Mouse (Mus musculus) layer of hippocampus, postnatal 10 days (tissue): ENCODE results near the gene Ssx2ip. TPM values are rescaled to one million over a fixed set of nuclear protein-coding genes. Genes with fewer than 3 reads are reported as not detected.

Experiments used
- DNase-seq, 2 experiments: peaks; one replicate each; pipeline ENCODE4 v3.0.0; 2021; ENCODE audit warnings: low spot score in 2 of 2
- total RNA-seq, 2 experiments: library from RNA; stranded (reverse); gene quantifications; 2 replicates each; pipeline ENCODE4 v1.2.3; 2021

Gene Ssx2ip
- total RNA-seq, 2 experiments from 2014 or later, result 191 to 199 TPM

DNA sequence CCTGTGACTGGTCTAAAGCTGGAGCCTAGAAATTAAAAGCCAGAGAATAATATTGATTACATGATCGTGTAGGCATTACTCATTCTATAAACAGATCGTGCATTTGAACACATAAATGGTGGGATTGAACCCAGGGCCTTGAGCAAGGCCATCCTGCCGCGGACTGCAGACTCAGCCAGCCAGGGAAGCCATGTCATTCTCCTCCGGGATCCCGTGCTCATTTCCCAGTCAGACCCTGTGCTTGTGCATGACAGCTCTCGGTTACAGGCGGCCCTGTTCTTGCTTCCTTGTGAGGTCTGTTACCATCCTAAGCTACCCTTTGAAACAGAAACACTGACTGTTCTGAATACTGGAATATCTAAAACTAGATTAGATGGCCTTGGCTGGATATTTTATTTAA lies 30.2 kb downstream of the Ssx2ip start:
- no peak for DNase-seq

DNA sequence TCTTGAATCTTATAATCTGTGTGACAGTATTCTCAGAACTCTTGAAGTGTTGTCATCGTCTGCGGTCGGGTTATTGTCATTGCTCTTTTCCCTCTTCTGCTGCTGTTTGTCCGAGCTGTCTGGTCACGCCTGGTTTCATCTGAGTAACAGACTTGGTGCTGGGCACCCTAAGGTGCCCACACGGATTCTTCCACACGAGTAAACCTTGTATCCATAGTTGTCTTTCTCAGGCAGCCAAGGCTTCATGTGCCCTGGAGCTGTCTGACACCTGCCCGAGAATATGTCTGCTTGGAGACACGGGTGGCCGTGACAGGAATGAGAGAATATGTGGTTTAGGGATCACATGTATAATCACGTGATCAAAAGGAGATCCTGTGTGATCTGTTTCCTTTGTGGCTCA lies 31.1 kb downstream of the Ssx2ip start:
- no peak for DNase-seq

DNA sequence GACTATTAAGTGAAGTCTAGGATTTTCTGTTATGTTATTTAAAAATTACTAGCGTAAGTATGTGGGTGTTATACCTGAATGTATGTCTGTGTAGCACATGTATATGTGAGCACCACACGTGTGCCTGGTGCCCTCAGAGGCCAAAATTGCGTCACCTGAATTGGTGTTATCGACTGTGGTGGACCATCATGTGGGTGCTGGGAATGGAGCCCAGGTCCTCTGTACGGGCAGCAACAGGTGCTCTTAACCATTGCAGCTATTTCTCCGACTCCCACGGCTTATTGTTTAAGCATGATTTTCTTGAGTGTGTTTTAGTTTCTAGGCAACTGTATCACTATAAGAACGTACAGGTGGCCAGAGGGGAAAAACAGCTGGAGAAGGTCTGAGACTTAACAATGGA lies 31.7 kb downstream of the Ssx2ip start:
- no peak for DNase-seq

DNA sequence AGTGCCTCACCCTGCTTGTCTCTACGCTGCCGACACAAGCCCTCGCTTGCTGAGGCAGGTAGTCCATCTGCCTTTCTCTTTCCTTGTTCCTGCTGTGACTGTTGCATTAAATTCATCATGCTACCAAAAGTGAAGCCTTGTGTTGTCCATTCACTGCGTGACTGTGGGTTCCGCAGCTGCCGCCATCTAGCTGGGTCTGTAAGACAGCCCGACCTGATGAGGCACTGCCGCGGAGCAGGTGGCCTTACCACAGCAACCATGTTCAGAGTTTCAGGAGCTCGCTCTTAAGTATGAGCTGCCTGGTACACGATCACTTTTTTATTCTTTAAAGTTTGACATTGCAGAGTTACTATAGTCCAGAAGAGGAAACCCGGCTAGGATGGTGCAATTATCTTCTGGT lies 35.6 kb downstream of the Ssx2ip start:
- DNase-seq, result no peak

DNA sequence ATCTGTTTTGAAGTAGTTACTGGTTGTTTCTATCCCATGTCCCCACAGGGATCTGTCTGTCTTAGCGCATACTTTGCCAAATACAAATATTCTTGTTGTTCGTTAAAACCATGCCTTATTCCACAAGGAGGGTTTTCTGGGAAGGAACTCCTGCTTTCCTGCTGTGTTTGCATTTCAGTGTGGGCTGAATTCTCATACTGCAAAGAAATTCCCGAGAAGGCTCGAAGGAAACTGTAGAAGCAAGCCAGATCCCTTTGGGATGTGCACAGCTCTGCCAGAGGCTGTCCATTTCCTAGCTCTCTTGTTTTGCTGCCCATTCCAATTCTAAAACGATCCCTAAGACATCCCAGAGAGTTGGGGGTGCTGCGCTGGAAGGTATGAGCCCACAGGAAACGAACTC lies 36.0 kb downstream of the Ssx2ip start:
- DNase-seq, result no peak

DNA sequence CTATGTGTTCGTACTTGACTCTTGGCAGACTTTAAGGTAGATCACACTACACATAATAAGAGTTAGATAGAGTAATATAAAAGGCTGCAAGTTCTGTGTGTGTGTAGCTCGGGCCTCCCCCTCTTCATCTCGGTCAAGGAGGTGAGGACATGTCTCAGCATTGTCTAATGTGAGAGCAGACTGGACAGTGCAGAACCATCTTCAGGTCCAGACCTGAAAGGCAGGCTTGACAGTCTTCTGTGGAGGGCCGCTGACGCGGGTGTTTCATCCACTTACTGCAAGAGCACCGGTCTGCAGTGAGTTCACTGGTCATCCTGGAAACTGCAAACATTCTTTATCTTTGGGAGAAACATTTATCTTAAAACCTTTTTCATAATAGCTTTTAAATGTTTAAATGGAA lies 38.0 kb downstream of the Ssx2ip start:
- DNase-seq, result no peak

DNA sequence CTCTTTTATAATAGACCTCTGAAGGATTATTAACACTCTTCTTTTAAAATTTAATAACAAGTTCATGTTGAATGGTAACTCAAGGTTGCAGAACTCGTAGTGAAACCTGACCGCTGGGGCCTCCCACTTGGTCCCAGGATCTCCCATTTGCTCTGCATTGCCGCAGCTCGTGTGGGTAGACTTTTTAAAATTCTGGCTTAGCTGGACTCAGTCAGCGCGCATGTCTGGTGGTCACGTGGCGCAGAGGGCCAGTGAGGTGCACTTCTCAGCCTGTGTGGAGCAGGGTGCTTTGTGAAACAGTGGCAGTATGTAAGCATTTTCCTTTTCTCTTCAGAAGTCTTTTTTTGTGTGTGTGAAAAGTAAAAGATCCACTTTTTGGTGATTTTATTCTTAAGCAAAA lies 38.5 kb downstream of the Ssx2ip start:
- DNase-seq, result no peak

DNA sequence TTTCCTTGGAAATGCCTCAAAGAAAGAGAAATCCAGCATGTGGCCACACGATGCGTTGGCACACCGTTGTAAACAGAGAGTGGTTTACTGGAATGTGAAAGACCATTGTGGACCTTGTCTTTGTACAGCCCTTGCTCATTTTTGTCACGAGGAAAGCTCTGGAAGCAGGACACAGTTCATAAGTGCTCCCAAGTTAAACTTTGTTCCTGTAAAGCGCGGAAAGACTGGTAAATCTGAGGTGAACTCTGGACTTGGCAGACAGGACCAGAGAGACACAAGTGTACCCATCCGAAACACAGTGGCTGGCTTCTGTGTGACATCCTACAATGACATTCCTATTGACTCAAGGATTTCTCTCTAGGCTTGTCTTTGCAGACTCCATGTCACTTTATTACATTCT lies 38.9 kb downstream of the Ssx2ip start:
- DNase-seq, result no peak

DNA sequence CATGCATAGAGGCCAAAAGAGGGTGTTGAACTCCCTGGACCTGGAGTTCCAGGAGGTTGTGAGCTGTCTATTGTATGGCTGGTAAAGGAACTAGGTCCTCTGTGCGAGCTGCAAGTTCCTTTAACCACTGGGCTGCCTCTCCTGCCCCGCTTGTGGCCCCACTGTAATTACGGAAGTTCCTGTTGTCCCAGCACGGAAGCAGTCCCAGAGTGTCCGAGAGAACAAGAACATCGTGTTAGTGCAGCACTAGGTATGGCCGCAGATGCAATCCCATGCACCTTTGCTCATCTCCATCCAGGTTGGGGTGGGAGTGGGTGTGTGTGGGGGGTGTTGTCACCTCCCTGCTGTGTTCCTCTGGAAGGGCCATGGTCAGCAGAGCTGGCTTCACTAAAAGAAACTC lies 40.4 kb downstream of the Ssx2ip start:
- DNase-seq, result no peak

DNA sequence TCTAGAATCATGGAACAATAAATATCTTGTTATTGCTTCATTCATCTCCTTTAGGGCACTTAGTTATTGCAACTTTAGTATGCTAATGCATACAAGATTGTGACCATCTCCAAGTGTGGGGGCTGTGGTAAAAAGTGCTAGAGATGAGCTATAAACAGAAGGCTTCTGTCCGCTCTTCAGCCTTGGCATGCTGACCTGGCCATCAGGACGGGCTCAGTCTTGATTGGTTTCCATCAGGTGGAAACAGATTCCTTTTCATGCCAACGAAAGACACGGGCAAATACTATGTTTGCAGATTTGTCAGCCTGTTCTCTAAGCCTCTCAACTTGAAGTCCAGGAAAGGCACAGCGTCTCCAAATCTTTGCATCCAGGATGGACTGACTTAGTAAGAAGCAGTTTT lies 42.7 kb downstream of the Ssx2ip start:
- no peak for DNase-seq

DNA sequence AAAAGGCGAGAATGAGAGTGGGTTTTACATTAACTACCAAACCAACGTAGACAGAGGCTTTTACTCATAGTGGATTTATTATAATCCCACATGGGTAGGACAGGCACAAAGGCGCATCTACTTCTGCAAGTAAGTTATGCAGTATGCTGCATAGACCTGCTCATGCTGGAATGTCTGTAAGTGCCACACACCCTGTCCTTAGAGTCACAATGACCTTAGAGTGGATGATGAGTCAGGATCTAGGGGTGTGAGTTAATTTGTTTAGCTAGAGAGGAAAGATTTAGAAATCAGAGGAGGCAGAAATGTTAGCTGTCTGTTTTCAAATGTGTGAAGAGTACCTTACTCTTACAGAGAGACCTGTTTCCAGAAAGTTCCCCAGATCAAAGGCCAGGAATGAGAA lies 43.2 kb downstream of the Ssx2ip start:
- no peak for DNase-seq

DNA sequence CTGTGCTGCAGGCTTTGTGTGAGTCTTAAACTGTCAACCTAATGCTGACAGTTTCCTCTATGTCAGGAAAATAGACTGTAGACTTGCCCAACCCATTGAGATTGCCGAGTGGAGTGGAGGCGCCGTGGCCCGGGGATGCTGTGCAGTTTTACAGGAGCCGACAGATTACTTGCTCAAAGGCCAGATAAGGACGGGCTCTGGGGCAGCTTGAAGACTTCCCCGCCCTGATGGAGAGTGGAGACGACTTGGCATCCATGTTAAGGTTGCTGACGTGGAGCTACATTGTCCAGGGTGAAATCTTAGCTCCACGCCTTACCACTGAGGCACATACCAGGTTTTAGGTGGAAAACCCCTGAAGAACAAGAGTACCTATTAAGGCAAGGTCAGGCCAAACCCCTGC lies 43.9 kb downstream of the Ssx2ip start:
- DNase-seq, result no peak

DNA sequence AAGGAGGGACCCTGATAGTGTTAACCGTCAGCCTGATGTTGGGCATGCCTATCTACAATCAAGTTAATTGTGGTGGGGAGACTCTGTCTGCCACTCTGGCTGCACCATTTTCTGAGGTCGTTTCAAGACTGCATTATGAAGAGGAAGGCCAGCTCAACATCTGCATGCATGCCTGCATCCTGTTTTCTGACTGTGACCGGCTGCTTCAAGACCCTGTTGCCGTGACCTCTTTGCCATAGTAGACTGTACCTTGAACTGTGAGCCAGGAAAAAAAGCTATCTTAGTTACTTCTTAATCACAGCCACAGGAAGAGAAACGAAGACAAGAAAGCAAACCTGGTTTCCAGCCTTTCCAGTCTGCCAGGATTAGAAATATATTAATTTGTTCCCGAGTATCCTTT lies 44.5 kb downstream of the Ssx2ip start:
- no peak for DNase-seq

DNA sequence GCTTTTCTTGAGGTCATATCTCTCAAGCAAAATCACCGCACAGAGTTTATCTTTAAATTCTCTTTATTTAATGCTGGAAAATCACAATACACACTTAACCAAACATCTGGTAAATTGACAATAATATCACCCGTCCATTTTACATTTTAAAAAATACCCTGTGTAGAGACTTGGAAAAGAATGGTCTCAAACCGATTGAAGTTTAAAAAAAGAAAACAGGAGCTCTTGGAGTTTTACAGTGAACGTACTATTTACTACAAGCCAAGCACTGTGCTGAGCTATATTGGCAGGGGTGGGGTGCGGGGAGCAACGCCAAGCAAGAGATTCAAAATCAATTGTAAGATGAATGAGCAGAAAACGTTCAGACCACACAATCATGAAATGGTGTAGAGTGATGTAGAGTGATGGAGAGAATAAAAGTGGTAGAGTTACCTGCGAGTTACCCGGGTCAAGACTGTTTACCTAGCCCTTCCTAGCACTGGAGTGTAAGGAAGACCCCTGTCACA lies 45.4 kb downstream of the Ssx2ip start, which contains the start of gene Ctbs:
TSS of gene Ctbs (plus strand) at position 51 of the 506 bp plus-strand sequence.
- DNase-seq, result no peak

DNA sequence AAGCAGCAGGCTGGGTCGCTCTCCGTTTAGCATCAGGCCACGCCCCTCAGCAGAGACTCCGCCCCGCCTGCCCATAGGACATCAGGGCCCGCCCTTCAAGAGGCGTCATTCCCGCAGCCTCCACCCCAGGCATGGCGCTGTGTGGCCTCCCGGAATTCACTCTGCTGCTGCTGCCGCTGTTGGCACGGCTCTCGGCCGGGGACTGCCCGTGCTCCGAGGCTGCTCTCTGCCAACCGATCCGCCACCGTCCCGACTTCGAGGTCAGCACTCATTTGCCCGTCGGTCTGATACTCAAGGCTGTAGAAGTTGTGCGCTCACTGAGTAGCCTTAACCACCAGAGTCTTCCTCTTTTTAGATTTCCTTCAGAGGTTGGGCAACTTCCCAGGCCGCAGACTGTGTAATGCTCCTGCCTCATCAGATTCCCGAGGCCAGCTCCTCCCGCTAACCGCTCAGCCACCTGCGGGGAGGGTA lies 46.0 kb downstream of the Ssx2ip start:
- peak; percentile 88 to 93 for DNase-seq

DNA sequence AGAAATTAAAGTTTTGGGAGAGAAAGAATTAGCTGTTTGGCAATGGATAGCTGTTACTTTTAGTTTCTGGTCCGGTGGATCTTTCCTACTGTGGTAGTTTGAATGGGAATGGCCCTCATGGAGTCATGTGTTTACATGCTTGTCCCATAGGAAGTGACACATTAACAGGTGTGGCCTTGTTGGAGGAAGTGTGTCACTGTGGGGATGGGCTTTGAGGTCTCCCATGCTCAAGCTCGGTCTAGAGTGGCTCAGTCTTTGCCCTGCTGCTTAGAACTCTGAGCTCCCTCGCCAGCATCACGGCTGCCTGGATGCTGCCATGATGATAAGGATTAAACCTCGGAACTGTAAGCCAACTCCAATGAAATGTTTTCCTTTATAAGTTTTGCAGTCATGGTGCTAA lies 46.9 kb downstream of the Ssx2ip start:
- no peak for DNase-seq

DNA sequence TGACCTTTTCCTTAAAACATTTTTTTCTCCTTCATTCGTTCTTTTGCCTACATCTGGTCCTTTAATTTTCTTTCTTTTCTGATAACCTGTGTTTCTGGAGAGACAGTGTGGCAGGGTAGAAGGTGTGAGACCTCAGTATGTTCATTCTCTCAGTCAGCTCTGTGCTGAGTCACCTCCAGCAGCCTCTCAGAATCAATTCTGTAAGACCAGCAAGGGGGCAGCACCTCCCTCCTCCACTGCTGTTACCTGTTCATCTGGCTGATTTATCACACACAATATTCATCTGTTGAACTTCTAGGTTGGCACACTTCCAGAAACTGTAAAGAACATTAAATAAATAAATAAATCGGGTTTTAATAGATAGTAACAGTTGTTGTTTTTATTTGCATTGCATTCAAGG lies 58.5 kb downstream of the Ssx2ip start:
- DNase-seq, result no peak

DNA sequence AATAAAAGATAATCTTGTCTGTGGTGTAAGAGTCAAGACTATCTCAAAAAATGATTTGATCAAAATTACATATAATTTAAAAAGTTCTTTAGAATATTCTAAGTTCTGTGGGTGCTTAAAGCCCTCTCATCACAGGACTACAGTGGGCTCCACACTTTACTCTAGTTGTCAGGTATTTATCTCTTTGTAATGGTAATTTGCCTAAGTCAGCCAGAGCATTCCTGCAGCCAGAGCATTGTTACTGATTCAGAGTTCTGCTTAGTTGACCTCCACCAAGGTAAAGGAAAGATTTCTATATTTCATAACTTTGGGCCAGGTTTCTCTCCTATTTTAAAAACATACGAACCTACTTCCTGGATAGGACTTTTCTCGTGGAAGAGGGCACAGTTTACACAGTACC lies 64.8 kb downstream of the Ssx2ip start:
- DNase-seq, result no peak

DNA sequence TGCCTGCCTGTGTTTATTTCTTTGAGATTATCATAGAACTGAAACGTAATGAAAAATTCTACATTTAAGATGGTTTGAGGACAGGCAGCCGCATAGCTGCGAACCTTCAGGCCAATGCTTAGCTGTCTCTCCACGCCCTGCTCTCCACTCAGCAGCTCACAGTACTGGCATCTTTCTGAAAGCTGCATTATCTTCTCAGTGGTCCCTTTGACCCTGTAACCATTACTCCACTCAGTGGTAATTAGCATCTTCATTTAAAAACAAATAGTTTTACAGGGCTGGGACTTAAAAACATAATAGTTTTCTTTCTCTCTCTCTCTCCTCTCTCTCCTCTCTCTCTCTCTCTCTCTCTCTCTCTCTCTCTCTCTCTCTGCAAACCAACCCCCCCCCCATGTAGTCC lies 68.2 kb downstream of the Ssx2ip start:
- no peak for DNase-seq

DNA sequence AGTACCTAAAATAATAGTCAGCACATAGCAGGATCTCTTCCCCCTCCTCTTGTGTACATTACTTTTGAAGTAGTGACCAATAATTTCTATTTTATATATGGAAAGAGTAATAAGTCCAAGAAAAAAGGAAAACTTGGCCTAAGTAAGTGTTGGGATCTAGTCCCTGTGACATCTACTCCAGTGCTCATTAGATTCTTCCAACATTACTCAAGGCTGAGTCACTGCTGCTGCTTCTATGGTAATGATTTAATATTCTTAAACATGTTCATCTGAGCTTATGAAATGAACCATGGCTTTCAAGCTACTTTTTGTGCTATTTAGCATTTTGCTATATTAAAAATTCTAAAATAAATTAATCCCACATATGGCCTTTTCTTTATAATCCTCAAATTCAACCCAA lies 69.3 kb downstream of the Ssx2ip start:
- no peak for DNase-seq

DNA sequence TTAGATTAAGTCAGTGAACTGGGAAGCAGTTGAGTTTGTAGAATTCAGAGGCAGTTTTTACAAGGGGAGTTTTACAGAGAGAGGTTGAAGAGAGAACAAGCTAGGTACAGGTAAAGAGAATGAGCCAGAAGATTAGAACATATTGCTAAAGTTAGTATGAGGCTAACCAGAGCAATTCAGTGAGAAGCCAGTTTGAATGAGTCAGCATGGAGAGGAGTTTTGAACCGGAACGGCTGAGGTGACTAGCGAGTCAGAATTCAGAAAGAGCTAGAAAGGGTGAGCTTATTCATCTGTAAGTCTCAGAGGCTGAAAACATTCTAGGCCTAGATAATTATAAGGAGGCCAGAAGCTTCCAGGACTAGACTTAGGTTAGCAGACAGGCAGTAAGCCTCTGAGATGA lies 70.0 kb downstream of the Ssx2ip start:
- DNase-seq, result no peak

DNA sequence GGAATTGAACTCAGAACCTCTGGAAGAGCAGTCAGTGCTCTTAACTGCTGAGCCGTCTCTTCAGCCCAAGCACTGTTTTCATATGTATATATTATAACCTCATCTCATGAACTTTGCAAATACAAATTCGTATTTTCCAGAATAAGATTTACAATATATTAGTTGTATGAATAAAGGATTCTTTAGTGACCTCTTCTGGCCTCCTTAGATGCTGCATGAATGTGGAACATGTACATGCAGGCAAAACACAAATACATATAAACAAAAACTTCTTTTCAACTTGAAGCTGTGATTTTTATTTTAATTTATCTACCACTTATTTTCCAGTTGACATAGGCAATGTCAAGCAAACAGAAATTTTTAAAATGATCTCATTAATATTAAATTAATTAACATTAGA lies 77.6 kb downstream of the Ssx2ip start:
- DNase-seq, result no peak

DNA sequence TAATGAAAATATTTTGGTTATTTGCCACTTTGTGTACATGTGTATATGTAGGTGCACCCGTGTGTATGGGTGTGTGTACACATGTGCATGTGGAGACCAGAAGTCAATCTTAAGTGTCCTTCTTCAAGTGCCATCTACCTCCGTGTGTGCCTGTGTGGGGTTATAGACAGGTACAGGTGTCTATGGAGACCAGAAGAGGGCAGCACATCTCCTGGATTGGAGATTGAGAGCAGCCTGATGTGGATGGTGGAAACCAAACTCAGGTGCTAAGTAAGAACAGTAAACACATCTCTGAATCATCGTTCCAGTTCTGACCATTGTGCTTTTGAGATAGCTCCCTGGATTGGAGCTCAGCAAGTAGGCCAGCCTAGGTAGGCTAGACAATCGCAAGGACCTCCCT lies 82.0 kb downstream of the Ssx2ip start:
- no peak for DNase-seq
